ENCODE assay signal across 13 mouse cellular contexts in genomic region chr5:133937967-133938918, GRCm38 (mm10).
DNase-seq lines count a peak whose midpoint lies in the region; ATAC-seq and TF ChIP-seq lines count a peak whose summit lies in the region.
"Had no signal": no experiment of that assay in that cellular context is flagged by ENCODE, and none has a peak within 500 bp of the region (broad histone marks: within the 10 kb centered on the region; RNA-seq: fewer than 3 reads in every experiment).

No protein-coding gene starts in this region.

- no peak overlapping the region for H3K4me3 ChIP-seq in midbrain, embryonic 10.5 days
- no peak overlapping the region for H3K4me3 ChIP-seq in midbrain, embryonic 11.5 days (ENCODE audit: low read depth, low read length)
- no peak overlapping the region for H3K4me3 ChIP-seq in forebrain, embryonic 11.5 days (ENCODE audit: low read depth, low read length)
- no peak overlapping the region for H3K4me3 ChIP-seq in intestine, postnatal 0 days (ENCODE audit: low read depth, low read length)
- H3K4me3 ChIP-seq: embryonic facial prominence, embryonic 13.5 days; heart, embryonic 12.5 days had no signal

- no peaks in the 10 kb centered on the region for H3K9me3 ChIP-seq in midbrain, embryonic 10.5 days (replicated peaks)
- no peaks in the 10 kb centered on the region for H3K9me3 ChIP-seq in midbrain, embryonic 11.5 days (ENCODE audit: control insufficient read depth, low read length)
- H3K9me3 ChIP-seq in forebrain, embryonic 11.5 days (ENCODE audit: control insufficient read depth, low read length): no peaks in the 10 kb centered on the region
- no peaks in the 10 kb centered on the region for H3K9me3 ChIP-seq in intestine, postnatal 0 days (ENCODE audit: control insufficient read depth)
- H3K9me3 ChIP-seq: embryonic facial prominence, embryonic 13.5 days; heart, embryonic 12.5 days had no signal

- no peak overlapping the region for H3K4me2 ChIP-seq in midbrain, embryonic 11.5 days
- no peak overlapping the region for H3K4me2 ChIP-seq in forebrain, embryonic 11.5 days (ENCODE audit: low read depth, low read length, severe bottlenecking)
- H3K4me2 ChIP-seq in intestine, postnatal 0 days (replicated peaks; ENCODE audit: low read depth): no peak overlapping the region
- H3K4me2 ChIP-seq: embryonic facial prominence, embryonic 13.5 days; heart, embryonic 12.5 days had no signal

- H3K4me1 ChIP-seq in midbrain, embryonic 10.5 days: peaks cover 12% of the 10 kb centered on the region
- peaks cover 6% of the 10 kb centered on the region; the same call in 1 of the 2 replicates for H3K4me1 ChIP-seq in midbrain, embryonic 11.5 days (ENCODE audit: control insufficient read depth, insufficient read depth, low read length)
- H3K4me1 ChIP-seq in forebrain, embryonic 11.5 days (replicated peaks; ENCODE audit: control insufficient read depth, insufficient read depth, low read length): peaks cover 4% of the 10 kb centered on the region; the same call in 1 of the 2 replicates
- H3K4me1 ChIP-seq in intestine, postnatal 0 days (replicated peaks; ENCODE audit: control insufficient read depth, insufficient read depth, low read length): no peaks in the 10 kb centered on the region

- peak overlapping the region; percentile 67 for H3K27ac ChIP-seq in midbrain, embryonic 10.5 days (replicated peaks)
- no peak overlapping the region for H3K27ac ChIP-seq in midbrain, embryonic 11.5 days (ENCODE audit: low read depth, low read length)
- H3K27ac ChIP-seq in forebrain, embryonic 11.5 days (ENCODE audit: low read depth, low read length): peak overlapping the region; percentile 83
- H3K27ac ChIP-seq in intestine, postnatal 0 days (ENCODE audit: low read depth, low read length): no peak overlapping the region
- H3K27ac ChIP-seq: embryonic facial prominence, embryonic 13.5 days; kidney, postnatal 0 days had no signal

- no peak overlapping the region for H3K9ac ChIP-seq in midbrain, embryonic 11.5 days (ENCODE audit: low read length)
- H3K9ac ChIP-seq in forebrain, embryonic 11.5 days (ENCODE audit: low read length): no peak overlapping the region
- H3K9ac ChIP-seq in intestine, postnatal 0 days (ENCODE audit: low read depth, low read length): no peak overlapping the region
- H3K9ac ChIP-seq: embryonic facial prominence, embryonic 13.5 days; heart, embryonic 12.5 days had no signal

- no peaks in the 10 kb centered on the region for H3K36me3 ChIP-seq in midbrain, embryonic 10.5 days
- H3K36me3 ChIP-seq in midbrain, embryonic 11.5 days (ENCODE audit: control insufficient read depth, insufficient read depth, low read length): no peaks in the 10 kb centered on the region
- no peaks in the 10 kb centered on the region for H3K36me3 ChIP-seq in forebrain, embryonic 11.5 days (ENCODE audit: control insufficient read depth, insufficient read depth, low read length)
- no peaks in the 10 kb centered on the region for H3K36me3 ChIP-seq in intestine, postnatal 0 days (ENCODE audit: control insufficient read depth, insufficient read depth)
- H3K36me3 ChIP-seq: embryonic facial prominence, embryonic 13.5 days; G1E; heart, embryonic 12.5 days had no signal

- WGBS in midbrain, embryonic 10.5 days: 65% methylated on average over 9 of the region's 9 CpGs
- 60% methylated on average over 9 of the region's 9 CpGs for WGBS in midbrain, embryonic 11.5 days
- 48% methylated on average over 9 of the region's 9 CpGs for WGBS in forebrain, embryonic 11.5 days
- 79% methylated on average over 9 of the region's 9 CpGs for WGBS in intestine, postnatal 0 days

- TF ChIP-seq CTCF in intestine, postnatal 0 days (IDR thresholded peaks at IDR 0.05; ENCODE audit: low read depth): no peak

- no peak for ATAC-seq in midbrain, embryonic 11.5 days (ENCODE audit: low FRiP score)
- ATAC-seq in forebrain, embryonic 11.5 days (replicated peaks; ENCODE audit: low FRiP score): peak; percentile 86
- ATAC-seq in intestine, postnatal 0 days: no peak
- ATAC-seq: activated CD4-positive, CD25-positive, alpha-beta regulatory T cell, adult 4 months had no signal

- H3K27me3 ChIP-seq in midbrain, embryonic 10.5 days (ENCODE audit: low read depth, poor library complexity, severe bottlenecking): peaks cover 12% of the 10 kb centered on the region; the same call in 1 of the 2 replicates
- H3K27me3 ChIP-seq in midbrain, embryonic 11.5 days (ENCODE audit: control insufficient read depth, insufficient read depth, low read length): no peaks in the 10 kb centered on the region
- H3K27me3 ChIP-seq in forebrain, embryonic 11.5 days (ENCODE audit: control insufficient read depth, insufficient read depth, low read length): no peaks in the 10 kb centered on the region
- no peaks in the 10 kb centered on the region for H3K27me3 ChIP-seq in intestine, postnatal 0 days (replicated peaks; ENCODE audit: control insufficient read depth, insufficient read depth, low read length)
- H3K27me3 ChIP-seq: embryonic facial prominence, embryonic 13.5 days; heart, embryonic 12.5 days had no signal

- peak; percentile 28 for DNase-seq in cerebellum, adult 9-10 months
- no peak for DNase-seq in cerebellum, adult 11 months
- no peak for DNase-seq in midbrain, embryonic 10.5 days (ENCODE audit: low spot score)
- no peak for DNase-seq in midbrain, embryonic 11.5 days (ENCODE audit: low spot score, missing footprints)
- DNase-seq in forebrain, embryonic 11.5 days (ENCODE audit: low spot score): peak; percentile 67
- peak; percentile 1 for DNase-seq in lung, postnatal 25 days (ENCODE audit: low spot score)
- DNase-seq in gastrocnemius, postnatal 4 days (ENCODE audit: low spot score in 2 of 2): no peak

Comparison
In these comparisons a context has a peak if more than half of its experiments do, and no peak if none do; other contexts are left out.
1. DNase-seq: peak in cerebellum, adult 9-10 months (single experiment), forebrain, embryonic 11.5 days (single experiment) and lung, postnatal 25 days (single experiment); none in cerebellum, adult 11 months (single experiment), midbrain, embryonic 10.5 days (single experiment), midbrain, embryonic 11.5 days (single experiment) and gastrocnemius, postnatal 4 days (0 of 2).
2. H3K27ac ChIP-seq: peak in midbrain, embryonic 10.5 days (single experiment) and forebrain, embryonic 11.5 days (single experiment); none in midbrain, embryonic 11.5 days (single experiment) and intestine, postnatal 0 days (single experiment).